Mouse (Mus musculus) CH12.LX (cell line): Measurements from ENCODE around the gene Tas2r134. TPM values are rescaled to one million over a fixed set of nuclear protein-coding genes. Genes with fewer than 3 reads are reported as not detected.

Experiments
- DNase-seq: peaks from one replicate; pipeline ENCODE4 v3.0.0-alpha.2; 2013; ENCODE audit errors: extremely low read depth
- H3K27ac ChIP-seq: 2 replicates; pipeline ENCODE4 v1.5.1; 2012; ENCODE audit warnings: low read depth, mild to moderate bottlenecking, control low read depth, moderate library complexity; ENCODE audit not compliant: insufficient read depth
- H3K27me3 ChIP-seq: replicated peaks from 2 replicates; pipeline ENCODE3; 2012; ENCODE audit warnings: inconsistent platforms
- H3K36me3 ChIP-seq, 2 experiments: replicated peaks in 1 of 2; 2 replicates each; pipeline versions ENCODE3 to v1.6.1; 2012; ENCODE audit warnings: inconsistent platforms in 1 of 2, low read length in 1 of 2, mild to moderate bottlenecking in 1 of 2, mixed read lengths in 1 of 2, moderate library complexity in 1 of 2; ENCODE audit not compliant: control insufficient read depth in 1 of 2, insufficient read depth in 1 of 2
- H3K4me1 ChIP-seq, 2 experiments: 2 replicates each; pipeline ENCODE4 v1.6.1; 2012; ENCODE audit warnings: inconsistent platforms in 1 of 2, moderate library complexity in 1 of 2; ENCODE audit not compliant: insufficient read depth in 2 of 2, control insufficient read depth in 1 of 2
- H3K4me2 ChIP-seq: 2 replicates; pipeline ENCODE4 v1.6.1; 2012; ENCODE audit warnings: low read depth, mild to moderate bottlenecking, control low read depth; ENCODE audit not compliant: poor library complexity, insufficient read depth, severe bottlenecking
- H3K4me3 ChIP-seq, 3 experiments: fragments of 150-350 bp in 1 of 3; sonication (generic) in 1 of 3; replicated peaks in 1 of 3; 2 replicates each; pipeline versions ENCODE3 to v1.5.1; 2011 to 2012; ENCODE audit warnings: low read depth in 2 of 3, low read length in 2 of 3, mild to moderate bottlenecking in 2 of 3, moderate library complexity in 2 of 3, control low read depth in 1 of 3, improper control_type of control experiment in 1 of 3, inconsistent platforms in 1 of 3, mixed read lengths in 1 of 3; ENCODE audit not compliant: poor library complexity in 1 of 3
- H3K79me2 ChIP-seq: replicated peaks from 2 replicates; pipeline ENCODE4 v1.6.1; 2012; ENCODE audit warnings: mild to moderate bottlenecking, moderate library complexity; ENCODE audit not compliant: control insufficient read depth, poor library complexity, insufficient read depth, severe bottlenecking; ENCODE audit errors: extremely low read depth
- H3K9ac ChIP-seq: 2 replicates; pipeline ENCODE4 v1.6.1; 2012; ENCODE audit warnings: low read depth, mild to moderate bottlenecking, control low read depth, moderate library complexity; ENCODE audit not compliant: insufficient read depth
- H3K9me3 ChIP-seq: replicated peaks from 2 replicates; pipeline ENCODE3; 2012; ENCODE audit warnings: low read length, inconsistent platforms, mixed read lengths
- BHLHE40 ChIP-seq: IDR thresholded peaks from 2 replicates; pipeline ENCODE4 v1.6.1; 2011; ENCODE audit warnings: mild to moderate bottlenecking, low read depth, low read length, improper control_type of control experiment
- CHD1 ChIP-seq: IDR thresholded peaks from 2 replicates; pipeline ENCODE4 v1.6.1; 2012; ENCODE audit warnings: low read depth, low read length, improper control_type of control experiment, inconsistent platforms
- CHD2 ChIP-seq: IDR thresholded peaks from 2 replicates; pipeline ENCODE4 v1.6.1; 2011; ENCODE audit warnings: low read length, improper control_type of control experiment
- CTCF ChIP-seq, 2 experiments: IDR thresholded peaks in 1 of 2; conservative IDR thresholded peaks in 1 of 2; 2 replicates each; pipeline ENCODE4 v1.5.1; 2011 to 2012; ENCODE audit warnings: low read depth in 2 of 2, low read length in 2 of 2, improper control_type of control experiment in 1 of 2, inconsistent platforms in 1 of 2, mild to moderate bottlenecking in 1 of 2, moderate library complexity in 1 of 2
- E2F4 ChIP-seq: IDR thresholded peaks from 2 replicates; pipeline ENCODE4 v1.6.1; 2011; ENCODE audit warnings: low read depth, low read length, improper control_type of control experiment; ENCODE audit not compliant: insufficient replicate concordance
- ELF1 ChIP-seq: IDR thresholded peaks from 2 replicates; pipeline ENCODE4 v1.6.1; 2014; ENCODE audit warnings: low read depth, mild to moderate bottlenecking, inconsistent platforms, low read length, improper control_type of control experiment
- EP300 ChIP-seq: IDR thresholded peaks from 2 replicates; pipeline ENCODE4 v1.6.1; 2011; ENCODE audit warnings: low read length, improper control_type of control experiment
- ETS1 ChIP-seq: conservative IDR thresholded peaks from 2 replicates; pipeline ENCODE4 v1.6.1; 2012; ENCODE audit warnings: low read depth, mild to moderate bottlenecking, inconsistent platforms, low read length, improper control_type of control experiment, moderate library complexity
- GABPA ChIP-seq: IDR thresholded peaks from 2 replicates; pipeline ENCODE4 v1.6.1; 2012; ENCODE audit warnings: low read depth, low read length, improper control_type of control experiment, inconsistent platforms; ENCODE audit not compliant: insufficient replicate concordance
- IRF4 ChIP-seq: IDR thresholded peaks from 2 replicates; pipeline ENCODE4 v1.6.1; 2014; ENCODE audit warnings: low read depth, mild to moderate bottlenecking, inconsistent platforms, low read length, improper control_type of control experiment
- JUND ChIP-seq: conservative IDR thresholded peaks from 2 replicates; pipeline ENCODE4 v1.6.1; 2011; ENCODE audit warnings: low read depth, low read length, improper control_type of control experiment
- KAT2A ChIP-seq: IDR thresholded peaks from 2 replicates; pipeline ENCODE4 v1.6.1; 2012; ENCODE audit warnings: low read length, improper control_type of control experiment, inconsistent platforms; ENCODE audit not compliant: insufficient replicate concordance
- MAX ChIP-seq: IDR thresholded peaks from 2 replicates; pipeline ENCODE4 v1.6.1; 2011; ENCODE audit warnings: low read length, improper control_type of control experiment
- MAZ ChIP-seq: IDR thresholded peaks from 2 replicates; pipeline ENCODE4 v1.6.1; 2012; ENCODE audit warnings: low read depth, mild to moderate bottlenecking, inconsistent platforms, low read length, improper control_type of control experiment, moderate library complexity
- MYC ChIP-seq: IDR thresholded peaks from 2 replicates; pipeline ENCODE4 v1.6.1; 2011; ENCODE audit warnings: low read depth, mild to moderate bottlenecking, improper control_type of control experiment, low read length
- NELFE ChIP-seq: IDR thresholded peaks from 2 replicates; pipeline ENCODE4 v1.6.1; 2011; ENCODE audit warnings: low read depth, low read length, improper control_type of control experiment
- NRF1 ChIP-seq: IDR thresholded peaks from 2 replicates; pipeline ENCODE4 v1.6.1; 2014; ENCODE audit warnings: low read depth, mild to moderate bottlenecking, inconsistent platforms, low read length, improper control_type of control experiment, moderate library complexity
- PAX5 ChIP-seq: IDR thresholded peaks from 2 replicates; pipeline ENCODE4 v1.6.1; 2012; ENCODE audit warnings: low read length, inconsistent platforms, mixed read lengths
- RAD21 ChIP-seq: IDR thresholded peaks from 2 replicates; pipeline ENCODE4 v1.6.1; 2011; ENCODE audit warnings: low read depth, mild to moderate bottlenecking, low read length, improper control_type of control experiment, moderate library complexity
- RCOR1 ChIP-seq: conservative IDR thresholded peaks from 2 replicates; pipeline ENCODE4 v1.6.1; 2012; ENCODE audit warnings: low read depth, mild to moderate bottlenecking, inconsistent platforms, low read length, improper control_type of control experiment
- SIN3A ChIP-seq: IDR thresholded peaks from 2 replicates; pipeline ENCODE4 v1.6.1; 2012; ENCODE audit warnings: low read length, improper control_type of control experiment, inconsistent platforms
- SMC3 ChIP-seq: IDR thresholded peaks from 2 replicates; pipeline ENCODE4 v1.6.1; 2011; ENCODE audit warnings: low read depth, low read length, improper control_type of control experiment
- TBP ChIP-seq: conservative IDR thresholded peaks from 2 replicates; pipeline ENCODE4 v1.6.1; 2011; ENCODE audit warnings: low read depth, low read length, improper control_type of control experiment
- TCF12 ChIP-seq: IDR thresholded peaks from 2 replicates; pipeline ENCODE4 v1.6.1; 2014; ENCODE audit warnings: low read depth, mild to moderate bottlenecking, inconsistent platforms, low read length, improper control_type of control experiment
- USF1 ChIP-seq: IDR thresholded peaks from 2 replicates; pipeline ENCODE4 v1.6.1; 2014; ENCODE audit warnings: low read depth, mild to moderate bottlenecking, inconsistent platforms, low read length, improper control_type of control experiment
- USF2 ChIP-seq: conservative IDR thresholded peaks from 2 replicates; pipeline ENCODE4 v1.6.1; 2011; ENCODE audit warnings: low read depth, low read length, improper control_type of control experiment
- ZC3H11A ChIP-seq: IDR thresholded peaks from 2 replicates; pipeline ENCODE4 v1.6.1; 2012; ENCODE audit warnings: low read depth, mild to moderate bottlenecking, inconsistent platforms, low read length, improper control_type of control experiment
- ZMIZ1 ChIP-seq: IDR thresholded peaks from 2 replicates; pipeline ENCODE4 v1.6.1; 2012; ENCODE audit warnings: low read depth, mild to moderate bottlenecking, inconsistent platforms, low read length, improper control_type of control experiment
- ZNF384 ChIP-seq: IDR thresholded peaks from 2 replicates; pipeline ENCODE4 v1.6.1; 2012; ENCODE audit warnings: low read depth, low read length, improper control_type of control experiment, inconsistent platforms
- dilution Hi-C: fragments of 300-500 bp; cut with MboI; formaldehyde crosslinking; loops from 2 replicates; pipeline ENCODE4 v1.14.3; 2020; ENCODE audit warnings: low sequenced_read_pairs; ENCODE audit not compliant: extremely low pct_unique_long_range_greater_than_20kb, extremely low pct_ligation_motif_present
- in situ Hi-C: fragments of 300-500 bp; cut with MboI; formaldehyde crosslinking; loops from 3 replicates; pipeline ENCODE4 v1.14.3; 2019; ENCODE audit warnings: low sequenced_read_pairs, low pct_ligation_motif_present, low pct_unique_long_range_greater_than_20kb, mixed read lengths
- polyA plus RNA-seq: library from polyadenylated mRNA; unstranded; fragments of >175 nt; gene quantifications from 2 replicates; pipeline ENCODE4 v1.2.1, GENCODE M21; 2012; ENCODE audit warnings: low read depth; ENCODE audit not compliant: insufficient read length
- total RNA-seq, 2 experiments: library from RNA; depleted of rRNA; stranded (reverse); fragments of 300-350 nt in 1 of 2; fragments of >200 nt in 1 of 2; gene quantifications; 2 replicates each; pipeline ENCODE4 v1.2.3; 2012 to 2014

The Tas2r134 gene
- total and polyA plus RNA-seq, 3 experiments, result not detected

DNA sequence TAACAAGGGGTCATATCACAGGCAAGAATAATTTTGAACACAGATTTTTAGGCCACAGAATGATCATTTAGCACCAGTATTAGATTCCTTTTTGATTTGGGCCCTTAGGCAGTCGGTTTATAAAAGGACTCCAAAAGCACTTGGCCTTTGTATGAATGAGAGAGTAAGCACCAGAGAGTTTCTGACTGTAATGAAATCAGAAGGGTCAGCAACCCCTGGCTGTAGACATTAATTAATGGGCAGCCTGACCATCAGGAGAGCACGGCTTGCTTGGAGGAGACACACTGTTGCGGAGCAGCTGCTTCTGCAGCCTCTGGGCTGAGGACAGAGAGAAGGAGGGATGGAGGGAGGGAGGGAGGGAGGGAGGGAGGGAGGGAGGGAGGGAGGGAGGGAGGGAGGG lies 30.4 kb downstream of the Tas2r134 start:
- no peaks in the 10 kb centered on the region for H3K4me1 ChIP-seq
- in situ Hi-C loops, result no loop called here
- H3K9ac ChIP-seq, result no peak overlapping the region
- H3K9me3 ChIP-seq, result no peaks in the 10 kb centered on the region
- TF ChIP-seq MYC (no peak), USF1 (no peak), CTCF (conservative IDR thresholded peaks at IDR 0.05 in 1 of 2, IDR thresholded peaks at IDR 0.05 in 1 of 2; ENCODE audit: low read depth in 2 of 2, low read length in 2 of 2) (no peak), ELF1 (no peak), TCF12 (no peak), E2F4 (no peak), NELFE (no peak), GABPA (no peak), RCOR1 (no peak), MAZ (no peak), TBP (no peak), SMC3 (no peak), EP300 (no peak), MAX (no peak), JUND (no peak), IRF4 (no peak), CHD1 (no peak), ZMIZ1 (no peak), SIN3A (no peak)
- TF ChIP-seq, all 38 proteins: peak for 0
- Histone ChIP-seq H3K4me2 (no peak overlapping the region), H3K27ac (no peak overlapping the region), H3K79me2 (no peaks in the 10 kb centered on the region), H3K4me3 (no peak overlapping the region), H3K27me3 (no peaks in the 10 kb centered on the region), H3K36me3 (no peaks in the 10 kb centered on the region)
- dilution Hi-C loops, result no loop called here
- DNase-seq, result no peak

DNA sequence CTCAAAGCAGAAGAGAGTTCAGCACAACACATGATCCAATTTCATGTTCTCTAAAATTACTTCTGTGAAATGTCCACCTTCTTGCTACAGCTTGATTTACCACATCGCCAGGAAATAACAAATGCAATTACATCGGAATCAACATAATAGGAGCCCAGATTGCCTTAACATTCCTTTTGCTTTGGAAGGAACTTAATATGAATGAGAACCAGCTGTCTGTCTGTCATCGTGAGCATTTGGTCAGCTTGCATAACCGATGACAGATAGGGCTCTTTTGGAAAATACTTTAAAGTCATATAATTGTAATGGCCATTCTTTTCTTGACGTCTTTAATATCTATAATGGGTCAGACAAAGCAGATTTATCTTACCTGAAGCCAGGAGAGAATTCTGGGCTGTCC lies 31.0 kb downstream of the Tas2r134 start:
- Histone ChIP-seq H3K4me2 (no peak overlapping the region), H3K36me3 (no peaks in the 10 kb centered on the region), H3K9me3 (no peaks in the 10 kb centered on the region), H3K27me3 (no peaks in the 10 kb centered on the region), H3K27ac (no peak overlapping the region), H3K79me2 (no peaks in the 10 kb centered on the region), H3K9ac (no peak overlapping the region), H3K4me1 (no peaks in the 10 kb centered on the region), H3K4me3 (no peak overlapping the region)
- TF ChIP-seq BHLHE40 (no peak), JUND (no peak), CHD2 (no peak), TCF12 (no peak), IRF4 (no peak), USF2 (no peak), E2F4 (no peak), KAT2A (no peak), ZNF384 (no peak), RCOR1 (no peak), NELFE (no peak), SMC3 (no peak), PAX5 (no peak), ZC3H11A (no peak), NRF1 (no peak), RAD21 (no peak), ETS1 (no peak), ELF1 (no peak), CHD1 (no peak), CTCF (conservative IDR thresholded peaks at IDR 0.05 in 1 of 2, IDR thresholded peaks at IDR 0.05 in 1 of 2; ENCODE audit: low read depth in 2 of 2, low read length in 2 of 2) (no peak)
- dilution Hi-C loops, result no loop called here
- no peak for DNase-seq
- in situ Hi-C loops, result no loop called here
